Mouse (Mus musculus): ENCODE data around the gene Arrb1. TPM values are rescaled to one million over a fixed set of nuclear protein-coding genes. Genes with fewer than 3 reads are reported as not detected.

Gene Arrb1
- polyA plus RNA-seq, 1 experiment from 2014 or later = 7.2 TPM

DNA sequence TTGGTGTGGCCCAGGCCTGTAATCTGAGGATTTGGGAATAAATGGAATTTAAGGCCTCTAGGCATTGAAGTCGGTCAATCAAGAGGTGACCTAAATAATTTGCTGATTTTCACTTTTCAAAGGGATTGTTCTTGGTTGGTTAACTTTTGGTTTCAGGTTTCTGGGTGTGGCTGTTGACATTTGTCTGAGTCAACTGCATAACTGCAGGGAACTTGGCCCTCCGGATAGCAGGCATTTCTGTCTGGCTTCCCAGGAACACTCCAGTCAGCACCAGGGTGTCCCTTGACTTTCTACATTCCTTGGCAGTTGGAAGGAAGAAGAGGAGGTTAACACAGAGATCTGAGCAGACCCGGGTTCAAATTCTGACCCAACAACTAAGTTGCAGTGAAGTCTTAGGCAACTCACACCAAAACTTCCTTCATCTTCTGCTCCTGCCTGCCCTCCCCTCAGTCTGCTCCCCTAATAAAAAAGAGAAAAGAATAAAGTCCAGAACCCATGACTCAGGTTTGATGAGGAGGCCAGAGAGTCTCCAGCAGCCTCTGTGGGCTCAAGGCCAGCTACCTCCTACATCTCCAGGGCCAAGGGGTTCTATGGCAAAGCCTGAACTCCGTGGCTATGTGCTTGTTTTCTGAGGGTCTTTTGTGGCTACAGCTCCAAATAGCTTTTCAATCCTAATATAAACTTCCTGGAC is 16.2 kb upstream of the Arrb1 start:
- Histone ChIP-seq H3K4me3 (replicated peaks) (no peak overlapping the region), H3K4me1 (no peaks in the 10 kb centered on the region), H3K36me3 (no peaks in the 10 kb centered on the region), H3K9ac (no peak overlapping the region), H3K4me2 (replicated peaks) (no peak overlapping the region), H3K27ac (replicated peaks) (no peak overlapping the region), H3K9me3 (replicated peaks) (no peaks in the 10 kb centered on the region), H3K27me3 (no peaks in the 10 kb centered on the region)
- WGBS = 52% methylated on average over 4 of the region's 4 CpGs
- ATAC-seq (ENCODE audit: insufficient number of reproducible peaks, low FRiP score, low TSS enrichment, low read depth) = no peak

GRCm38 (mm10) chr7:99523121-99523520 is 12.1 kb upstream of the Arrb1 start:
- no peak overlapping the region for H3K9ac ChIP-seq
- WGBS = 69% methylated on average over 8 of the region's 8 CpGs
- H3K36me3 ChIP-seq = no peaks in the 10 kb centered on the region
- no peak overlapping the region for H3K4me3 ChIP-seq (replicated peaks)
- H3K4me2 ChIP-seq (replicated peaks) = no peak overlapping the region
- H3K4me1 ChIP-seq = no peaks in the 10 kb centered on the region
- H3K27ac ChIP-seq (replicated peaks) = no peak overlapping the region
- ATAC-seq (ENCODE audit: insufficient number of reproducible peaks, low FRiP score, low TSS enrichment, low read depth) = no peak
- no peaks in the 10 kb centered on the region for H3K27me3 ChIP-seq
- no peaks in the 10 kb centered on the region for H3K9me3 ChIP-seq (replicated peaks)

GRCm38 (mm10) chr7:99523837-99524236 is 11.4 kb upstream of the Arrb1 start:
- Histone ChIP-seq H3K4me3 (replicated peaks) (no peak overlapping the region), H3K9me3 (replicated peaks) (no peaks in the 10 kb centered on the region), H3K4me2 (replicated peaks) (no peak overlapping the region), H3K27me3 (no peaks in the 10 kb centered on the region), H3K27ac (replicated peaks) (no peak overlapping the region), H3K9ac (no peak overlapping the region), H3K36me3 (no peaks in the 10 kb centered on the region), H3K4me1 (no peaks in the 10 kb centered on the region)
- ATAC-seq (ENCODE audit: insufficient number of reproducible peaks, low FRiP score, low TSS enrichment, low read depth) = no peak
- WGBS = 72% methylated on average over 1 of the region's 1 CpGs

- no peak overlapping the region for H3K4me3 ChIP-seq (replicated peaks)
- WGBS = 31% methylated on average over 2 of the region's 2 CpGs
- H3K4me2 ChIP-seq (replicated peaks) = no peak overlapping the region
- H3K9ac ChIP-seq = no peak overlapping the region
- no peak for ATAC-seq (ENCODE audit: insufficient number of reproducible peaks, low FRiP score, low TSS enrichment, low read depth)
- no peaks in the 10 kb centered on the region for H3K9me3 ChIP-seq (replicated peaks)
- no peaks in the 10 kb centered on the region for H3K27me3 ChIP-seq
- H3K4me1 ChIP-seq = no peaks in the 10 kb centered on the region
- H3K27ac ChIP-seq (replicated peaks) = no peak overlapping the region
- no peaks in the 10 kb centered on the region for H3K36me3 ChIP-seq
These were observed 6.7 kb upstream of the Arrb1 start for GRCm38 (mm10) chr7:99528547-99528946.

- H3K27ac ChIP-seq (replicated peaks) = no peak overlapping the region
- H3K4me2 ChIP-seq (replicated peaks) = no peak overlapping the region
- H3K4me1 ChIP-seq = peaks cover 5% of the 10 kb centered on the region
- no peak overlapping the region for H3K9ac ChIP-seq
- WGBS = 53% methylated on average over 5 of the region's 5 CpGs
- no peak for ATAC-seq (ENCODE audit: insufficient number of reproducible peaks, low FRiP score, low TSS enrichment, low read depth)
- no peak overlapping the region for H3K4me3 ChIP-seq (replicated peaks)
- H3K36me3 ChIP-seq = no peaks in the 10 kb centered on the region
- no peaks in the 10 kb centered on the region for H3K9me3 ChIP-seq (replicated peaks)
- H3K27me3 ChIP-seq = no peaks in the 10 kb centered on the region
These were observed 5.9 kb upstream of the Arrb1 start for GRCm38 (mm10) chr7:99529410-99529809.

GRCm38 (mm10) chr7:99531408-99531970 is 3.8 kb upstream of the Arrb1 start:
- Histone ChIP-seq H3K27me3 (no peaks in the 10 kb centered on the region), H3K9ac (no peak overlapping the region), H3K4me3 (replicated peaks) (no peak overlapping the region), H3K27ac (replicated peaks) (no peak overlapping the region), H3K36me3 (no peaks in the 10 kb centered on the region), H3K9me3 (replicated peaks) (no peaks in the 10 kb centered on the region), H3K4me1 (peaks cover 21% of the 10 kb centered on the region), H3K4me2 (replicated peaks) (no peak overlapping the region)
- no peak for ATAC-seq (ENCODE audit: insufficient number of reproducible peaks, low FRiP score, low TSS enrichment, low read depth)
- WGBS = 86% methylated on average over 3 of the region's 3 CpGs

- 84% methylated on average over 4 of the region's 4 CpGs for WGBS
- no peak overlapping the region for H3K9ac ChIP-seq
These were observed 2.7 kb upstream of the Arrb1 start for GRCm38 (mm10) chr7:99532526-99532925.

DNA sequence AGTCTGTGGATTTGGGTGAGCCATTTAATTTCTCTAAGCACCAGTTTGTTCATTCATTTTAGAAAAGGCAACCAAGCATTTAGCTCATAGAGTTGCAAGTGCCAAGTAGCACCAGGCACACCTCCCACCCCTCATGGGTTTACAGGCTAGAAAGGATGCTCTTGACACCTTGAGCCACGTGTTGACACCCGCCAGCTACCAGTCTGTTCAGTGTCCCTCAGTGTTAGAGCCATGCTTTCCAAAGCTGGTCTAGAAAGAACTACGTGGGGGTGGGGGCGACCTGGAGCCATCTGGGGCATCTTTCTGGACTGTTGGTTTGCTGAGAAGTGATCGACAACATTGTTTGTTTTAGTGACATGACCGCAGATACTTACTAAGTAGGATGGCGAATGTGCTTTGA is 1.7 kb upstream of the Arrb1 start:
- H3K36me3 ChIP-seq = no peaks in the 10 kb centered on the region
- 74% methylated on average over 7 of the region's 7 CpGs for WGBS
- H3K4me2 ChIP-seq (replicated peaks) = no peak overlapping the region
- H3K4me1 ChIP-seq = peaks cover 40% of the 10 kb centered on the region
- no peaks in the 10 kb centered on the region for H3K9me3 ChIP-seq (replicated peaks)
- ATAC-seq (ENCODE audit: insufficient number of reproducible peaks, low FRiP score, low TSS enrichment, low read depth) = no peak
- H3K9ac ChIP-seq = no peak overlapping the region
- H3K27ac ChIP-seq (replicated peaks) = no peak overlapping the region
- no peak overlapping the region for H3K4me3 ChIP-seq (replicated peaks)
- H3K27me3 ChIP-seq = no peaks in the 10 kb centered on the region

More at GRCm38 (mm10) chr7:99532526-99532925, 2.7 kb upstream of the Arrb1 start:
- Histone ChIP-seq H3K27me3 (no peaks in the 10 kb centered on the region), H3K27ac (replicated peaks) (no peak overlapping the region), H3K4me2 (replicated peaks) (no peak overlapping the region), H3K9me3 (replicated peaks) (no peaks in the 10 kb centered on the region), H3K4me1 (peaks cover 32% of the 10 kb centered on the region), H3K36me3 (no peaks in the 10 kb centered on the region), H3K4me3 (replicated peaks) (no peak overlapping the region)
- no peak for ATAC-seq (ENCODE audit: insufficient number of reproducible peaks, low FRiP score, low TSS enrichment, low read depth)

GRCm38 (mm10) chr7:99534501-99534900 is 765 bp upstream of the Arrb1 start:
- H3K27me3 ChIP-seq = no peaks in the 10 kb centered on the region
- WGBS = 32% methylated on average over 5 of the region's 5 CpGs
- ATAC-seq (ENCODE audit: insufficient number of reproducible peaks, low FRiP score, low TSS enrichment, low read depth) = no peak
- peaks cover 48% of the 10 kb centered on the region for H3K4me1 ChIP-seq
- no peaks in the 10 kb centered on the region for H3K9me3 ChIP-seq (replicated peaks)
- no peak overlapping the region for H3K9ac ChIP-seq
- H3K4me2 ChIP-seq (replicated peaks) = peak overlapping the region; percentile 91
- peak overlapping the region; percentile 74; the same call in 1 of the 2 replicates for H3K27ac ChIP-seq (replicated peaks)
- H3K36me3 ChIP-seq = no peaks in the 10 kb centered on the region
- peak overlapping the region; percentile 70 for H3K4me3 ChIP-seq (replicated peaks)

GRCm38 (mm10) chr7:99535741-99536501 is 655 bp downstream of the Arrb1 start:
- Histone ChIP-seq H3K27ac (replicated peaks) (peak overlapping the region; percentile 74), H3K4me3 (replicated peaks) (peak overlapping the region; percentile 70), H3K36me3 (no peaks in the 10 kb centered on the region), H3K4me2 (replicated peaks) (peak overlapping the region; percentile 91), H3K4me1 (peaks cover 60% of the 10 kb centered on the region), H3K27me3 (no peaks in the 10 kb centered on the region), H3K9ac (peak overlapping the region; percentile 70), H3K9me3 (replicated peaks) (no peaks in the 10 kb centered on the region)
- 5% methylated on average over 44 of the region's 46 CpGs for WGBS
- no peak; the same call in 1 of the 2 replicates for ATAC-seq (ENCODE audit: insufficient number of reproducible peaks, low FRiP score, low TSS enrichment, low read depth)

- Histone ChIP-seq H3K9me3 (replicated peaks) (no peaks in the 10 kb centered on the region), H3K4me1 (peaks cover 66% of the 10 kb centered on the region), H3K27ac (replicated peaks) (no peak overlapping the region), H3K27me3 (no peaks in the 10 kb centered on the region), H3K36me3 (no peaks in the 10 kb centered on the region), H3K4me3 (replicated peaks) (no peak overlapping the region), H3K4me2 (replicated peaks) (no peak overlapping the region), H3K9ac (no peak overlapping the region)
- no peak for ATAC-seq (ENCODE audit: insufficient number of reproducible peaks, low FRiP score, low TSS enrichment, low read depth)
- 50% methylated on average over 5 of the region's 5 CpGs for WGBS
These were observed 2.0 kb downstream of the Arrb1 start for GRCm38 (mm10) chr7:99537183-99537756.

Measured in embryonic facial prominence, embryonic 15.5 days (tissue).